Mouse (Mus musculus) megakaryocyte, adult 5-6 weeks (primary cell): ENCODE results near the gene Atxn2. TPM values are rescaled to one million over a fixed set of nuclear protein-coding genes. Genes with fewer than 3 reads are reported as not detected.
"Not testable (repeated sequence)": the region's sequence is repeated elsewhere in the genome, so short reads cannot be mapped to it uniquely, and the experiment has no call there.

Source experiments
- ATAC-seq: 2 replicates; pipeline ENCODE4 v1.8.0; 2016; ENCODE audit warnings: mild to moderate bottlenecking, inconsistent platforms; ENCODE audit not compliant: poor library complexity, severe bottlenecking
- total RNA-seq, 2 experiments: library from RNA; stranded (forward) in 1 of 2; stranded (reverse) in 1 of 2; fragments of 153-499, 151-499 nt in 1 of 2; fragments of 221-1000, 200-1000 nt in 1 of 2; gene quantifications; 2 replicates each; pipeline versions ENCODE4 v1.2.3 to v1.2.4; 2015 to 2017

Atxn2 gene
- total RNA-seq, 2 experiments from 2014 or later = 33.2 to 46.3 TPM

DNA sequence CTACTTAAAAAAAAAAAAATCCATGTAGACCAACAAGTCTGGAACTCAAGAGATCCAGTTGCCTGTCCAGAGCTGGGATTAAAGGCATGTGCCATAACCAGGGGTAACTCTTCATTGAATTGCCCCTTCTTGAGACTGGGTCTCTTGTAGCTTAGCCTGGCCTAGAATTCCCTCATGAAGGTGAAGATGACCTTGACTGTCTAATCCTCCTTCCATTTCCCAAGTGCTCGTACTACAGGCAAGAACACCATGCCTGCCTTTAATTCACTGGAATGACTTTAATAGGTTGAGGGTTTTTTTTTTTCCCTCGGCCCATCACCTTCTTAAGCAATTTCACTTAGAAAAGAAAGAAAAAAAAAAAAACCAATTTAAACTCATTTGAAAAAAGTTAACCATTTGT, 735 bp upstream of the Atxn2 start:
- ATAC-seq = no peak

DNA sequence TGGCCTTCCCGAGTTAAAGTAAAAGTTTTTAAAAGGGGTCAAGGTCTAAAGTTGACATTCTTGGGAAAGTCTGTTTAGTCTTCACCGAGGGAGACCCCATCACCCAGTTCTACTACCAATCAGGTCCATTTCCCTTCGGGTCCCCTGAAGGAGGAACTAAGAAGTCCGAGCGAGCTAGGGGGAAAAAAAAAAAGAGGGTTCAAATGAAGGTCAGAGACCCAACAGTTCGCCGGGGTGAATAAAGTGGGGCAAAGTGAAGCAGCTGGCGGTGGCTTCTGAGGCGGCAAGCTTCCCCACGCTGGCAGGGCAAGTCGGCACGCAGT, 325 bp upstream of the Atxn2 start:
- peak; percentile 37 for ATAC-seq

DNA sequence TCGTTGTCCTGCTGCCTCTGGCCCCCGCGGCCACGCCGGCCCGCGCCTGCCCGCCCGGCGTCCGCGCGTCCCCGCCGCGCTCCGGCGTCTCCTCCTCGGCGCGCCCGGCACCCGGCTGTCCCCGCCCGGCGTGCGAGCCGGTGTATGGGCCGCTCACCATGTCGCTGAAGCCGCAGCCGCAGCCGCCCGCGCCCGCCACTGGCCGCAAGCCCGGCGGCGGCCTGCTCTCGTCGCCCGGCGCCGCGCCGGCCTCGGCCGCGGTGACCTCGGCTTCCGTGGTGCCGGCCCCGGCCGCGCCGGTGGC, 743 bp downstream of the Atxn2 start:
- peak; percentile 6; the same call in 1 of the 2 replicates for ATAC-seq

DNA sequence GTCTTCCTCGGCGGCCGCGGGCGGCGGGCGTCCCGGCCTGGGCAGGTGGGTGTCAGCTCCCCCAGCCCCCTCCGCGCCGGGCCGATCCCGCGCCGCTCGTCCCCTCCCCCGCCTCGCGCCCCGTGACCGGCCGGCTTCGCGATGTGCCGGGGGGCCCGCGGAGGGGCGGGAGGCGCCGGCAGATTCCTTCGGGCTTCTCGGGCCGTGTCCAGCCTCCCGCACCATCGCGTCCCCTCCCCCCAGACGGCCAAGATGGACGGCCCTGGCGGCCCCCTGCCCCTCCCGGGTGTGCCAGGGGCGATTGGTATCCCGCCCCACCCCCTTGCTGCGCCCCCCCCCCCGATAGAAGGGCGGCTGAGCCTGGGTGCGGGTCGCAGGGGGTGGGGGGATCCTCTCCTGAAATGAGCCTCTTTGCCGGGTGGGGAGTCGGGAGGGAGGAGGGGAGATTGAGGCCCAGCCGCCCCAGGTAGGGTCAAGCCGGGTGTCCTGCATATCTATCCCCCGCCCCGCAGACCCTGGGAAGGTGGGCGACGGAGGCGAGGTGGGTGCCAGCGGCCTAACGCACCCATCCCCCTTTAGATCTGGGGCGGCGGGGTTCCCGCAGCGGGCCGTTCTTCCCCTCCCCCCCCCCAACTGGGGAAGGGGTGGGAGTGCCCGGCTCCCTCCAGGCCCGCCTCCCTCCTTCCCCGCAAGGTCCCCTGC, 1.2 kb downstream of the Atxn2 start:
- ATAC-seq = peak; percentile 44

DNA sequence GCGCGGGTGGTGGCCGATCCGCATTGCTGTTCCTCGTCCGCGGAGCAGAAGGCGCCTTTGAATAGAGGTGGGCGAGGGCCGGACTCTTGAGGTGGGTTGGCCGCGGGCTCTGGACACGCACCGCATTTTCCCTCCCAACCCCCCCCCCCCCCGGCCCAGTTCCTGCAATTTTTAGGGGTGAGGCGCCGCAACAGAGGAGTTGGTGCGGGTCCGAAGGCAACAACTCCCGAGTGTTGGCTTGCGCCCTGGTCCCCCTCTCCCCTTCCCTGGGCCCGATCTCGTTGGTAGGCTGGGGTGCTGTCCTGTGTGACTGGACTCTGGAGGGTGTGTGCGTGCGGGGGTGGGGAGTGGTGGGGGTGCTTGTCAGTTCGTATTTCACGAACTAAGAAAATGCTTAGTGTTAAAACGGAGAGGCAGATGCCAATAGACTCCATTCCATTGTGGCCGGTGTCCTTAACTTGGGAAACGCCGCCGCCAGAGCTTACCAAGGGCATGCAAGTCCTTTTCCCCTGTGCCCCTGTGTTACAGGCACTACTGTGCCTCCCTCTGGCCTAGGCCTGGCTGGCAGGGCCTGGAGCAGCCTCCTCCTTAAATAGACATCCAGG, 1.9 kb downstream of the Atxn2 start:
- ATAC-seq = no peak

DNA sequence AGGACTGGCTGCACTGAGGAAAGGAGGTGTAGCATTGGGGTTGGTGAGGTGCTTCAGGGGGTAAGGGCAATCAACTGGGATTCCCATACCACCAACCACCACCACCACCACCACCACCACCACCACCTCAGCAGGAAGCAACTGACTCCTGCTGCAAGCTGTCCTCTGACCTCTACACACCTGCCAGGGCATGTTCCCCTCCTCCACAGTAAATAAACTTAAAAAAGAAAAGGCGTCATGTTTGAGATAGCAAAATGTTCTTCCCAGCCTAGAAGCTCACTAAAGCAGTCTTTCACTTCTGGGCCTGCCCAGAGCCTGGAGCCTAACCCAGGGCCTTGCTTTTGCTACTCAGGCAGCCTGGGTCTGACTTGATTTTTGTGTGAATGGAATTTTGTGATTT, 3.2 kb downstream of the Atxn2 start:
- no peak for ATAC-seq

DNA sequence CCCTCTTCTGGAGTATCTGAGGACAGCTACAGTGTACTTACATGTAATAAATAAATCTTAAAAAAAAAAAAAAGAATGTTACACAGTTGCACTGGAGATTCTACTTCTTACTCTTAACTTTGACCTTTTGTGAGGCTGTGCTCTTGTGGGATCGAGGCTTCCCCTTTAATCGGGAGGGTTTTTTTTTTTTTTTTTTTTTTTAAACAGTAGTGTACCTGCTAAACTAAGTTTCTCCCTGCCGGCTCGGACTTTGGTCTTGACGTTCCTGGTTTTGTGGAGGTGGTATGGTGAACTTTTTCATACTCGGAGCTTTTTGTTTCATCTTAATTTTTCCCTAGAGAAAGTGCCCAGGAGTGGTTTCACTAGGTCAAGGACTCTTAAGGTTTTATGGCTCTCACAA, 3.8 kb downstream of the Atxn2 start:
- ATAC-seq = no peak

DNA sequence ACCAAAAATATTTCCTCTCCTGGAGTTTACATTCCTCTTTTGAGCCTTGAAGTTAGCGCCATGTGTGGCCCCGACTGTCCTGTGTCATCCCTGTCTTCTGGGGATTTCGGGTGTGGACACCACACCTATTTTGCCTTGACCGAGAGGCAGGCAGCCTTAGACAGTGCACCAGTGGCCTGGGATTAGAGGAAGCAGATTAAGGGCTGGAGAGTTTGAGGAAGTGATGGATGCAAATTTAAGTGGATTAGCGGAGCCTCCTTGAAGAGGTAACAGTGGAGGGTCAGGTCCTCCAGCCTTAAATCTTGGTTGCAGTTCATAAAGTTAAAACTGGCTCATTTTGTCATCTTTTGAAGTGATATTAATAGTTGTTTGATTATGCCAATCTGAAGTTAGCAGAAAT, 7.3 kb downstream of the Atxn2 start:
- no peak for ATAC-seq

DNA sequence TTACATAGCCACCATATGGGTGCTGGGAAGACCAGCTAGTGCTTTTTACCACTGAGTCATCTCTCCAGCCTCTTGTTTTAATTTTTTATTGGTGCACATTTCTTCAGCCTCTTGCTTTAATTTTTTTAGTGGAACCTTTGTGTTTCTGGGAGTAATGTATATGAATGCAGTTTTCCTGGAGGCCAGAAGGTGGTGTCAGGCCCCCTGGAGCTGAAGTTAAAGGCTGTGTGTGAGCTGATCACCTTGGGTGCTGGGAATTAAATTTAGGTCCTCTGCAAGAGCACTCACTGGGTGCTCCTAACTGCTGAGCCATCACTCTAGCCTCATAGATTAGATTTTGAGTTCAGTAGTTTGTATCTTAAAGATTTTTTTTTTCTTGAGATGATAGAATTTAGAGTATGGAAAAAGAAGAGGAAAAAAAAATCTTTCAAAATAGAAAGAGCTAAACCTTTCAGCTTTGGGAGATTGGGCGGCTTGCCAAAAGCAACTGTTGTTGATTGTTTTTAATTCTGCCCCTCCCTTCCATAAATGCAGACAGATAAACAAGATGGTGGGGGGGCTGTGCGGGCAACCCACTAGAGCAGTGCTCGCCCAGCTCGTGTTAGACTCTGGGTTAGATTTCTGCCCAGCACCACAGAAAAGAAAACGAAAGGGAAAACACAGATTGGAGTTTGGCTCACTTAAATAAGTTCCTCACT, 9.9 kb downstream of the Atxn2 start:
- ATAC-seq = no peak

DNA sequence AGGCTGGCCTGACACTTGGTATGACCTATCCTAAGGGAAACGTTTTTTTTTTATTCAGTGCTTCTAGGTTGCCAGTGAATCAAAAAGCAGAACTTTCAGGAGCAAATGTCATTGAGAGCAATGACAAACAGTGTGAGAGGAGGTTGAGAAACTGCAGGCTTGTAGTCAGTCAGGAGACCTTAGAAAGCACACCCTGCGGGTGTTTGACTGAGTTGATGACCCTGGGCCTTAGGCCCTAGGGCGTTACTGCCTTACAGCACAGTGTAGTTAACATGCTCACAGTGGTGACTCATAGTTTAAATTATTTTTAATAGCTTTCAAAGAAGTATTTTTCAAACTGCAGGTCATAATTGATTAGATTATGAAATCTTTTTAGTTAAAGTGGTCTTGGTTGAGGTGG, 10.7 kb downstream of the Atxn2 start:
- peak; percentile 75 for ATAC-seq

DNA sequence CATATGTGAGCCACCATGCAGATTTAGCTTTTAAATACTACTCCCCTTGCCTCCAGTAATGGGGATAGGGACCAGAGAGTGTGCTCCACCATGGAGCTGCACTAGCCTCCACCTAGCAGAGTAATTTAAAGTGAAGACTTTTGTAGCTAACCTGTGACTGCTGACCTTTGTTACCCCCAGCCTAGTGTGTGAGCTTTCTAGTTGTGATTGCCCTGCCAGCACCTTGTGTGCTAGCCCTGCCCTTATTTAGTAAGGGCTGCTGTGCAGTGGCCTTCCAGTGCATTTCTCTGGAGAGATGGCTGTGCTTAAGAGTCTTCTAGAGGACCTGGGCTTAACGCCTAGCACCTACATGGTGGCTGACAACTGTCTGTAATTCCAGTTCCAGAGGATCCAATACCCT, 13.5 kb downstream of the Atxn2 start:
- no peak for ATAC-seq

DNA sequence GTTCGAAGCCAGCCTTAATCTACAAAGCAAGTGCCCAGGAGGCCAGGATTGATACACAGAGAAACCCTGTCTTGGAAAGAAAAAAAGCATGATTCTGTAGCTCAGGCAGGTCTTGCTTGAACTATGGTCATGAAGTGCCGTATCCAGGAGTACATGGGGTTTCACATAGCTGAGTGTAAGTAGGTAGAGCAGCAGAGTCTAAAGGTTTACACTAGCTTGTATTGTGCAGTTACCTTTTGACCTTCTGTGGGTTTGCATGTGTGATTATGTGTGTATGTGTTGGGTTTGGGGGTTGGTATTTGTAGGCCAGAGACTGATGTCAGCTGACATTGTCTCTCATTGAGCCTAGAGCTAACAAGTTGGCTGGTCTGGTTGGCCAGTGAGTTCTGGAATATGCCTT, 18.9 kb downstream of the Atxn2 start:
- no peak for ATAC-seq

DNA sequence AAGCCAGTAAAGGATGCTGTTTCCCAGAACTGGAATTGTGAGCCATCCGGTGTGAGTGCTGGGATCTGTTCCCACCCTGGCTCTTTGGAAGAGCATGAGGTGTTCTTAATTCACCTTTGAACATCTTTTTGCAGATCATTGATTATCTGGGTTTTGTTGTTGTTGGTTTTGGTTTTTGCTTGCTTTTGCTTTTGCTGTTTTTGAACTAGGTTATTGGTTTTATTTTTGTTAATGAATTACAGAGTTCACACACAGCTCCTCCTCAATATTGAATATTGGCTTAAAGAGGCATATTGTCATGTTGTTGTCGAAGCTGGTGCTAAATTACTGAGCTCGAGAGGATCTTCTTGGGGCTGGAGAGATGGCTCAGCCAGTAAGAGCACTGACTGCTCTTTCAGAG, 25.5 kb downstream of the Atxn2 start:
- no peak for ATAC-seq

DNA sequence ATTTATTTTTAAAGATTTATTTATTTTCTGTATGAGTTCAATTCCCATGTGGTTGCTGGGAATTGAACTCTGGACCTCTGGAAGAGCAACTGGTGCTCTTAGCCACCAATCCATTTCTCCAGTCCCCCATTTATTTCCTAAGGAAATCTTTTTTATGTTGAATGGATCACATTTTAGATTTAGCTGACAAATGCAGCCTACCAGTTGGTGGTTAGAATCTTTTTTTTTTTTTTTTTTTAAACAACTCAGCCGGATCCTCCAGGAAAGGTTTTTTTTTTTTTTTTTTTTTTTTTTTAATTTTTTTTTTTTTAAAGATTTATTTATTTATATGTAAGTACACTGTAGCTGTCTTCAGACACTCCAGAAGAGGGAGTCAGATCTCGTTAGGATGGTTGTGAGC, 27.0 kb downstream of the Atxn2 start:
- not testable (repeated sequence) for ATAC-seq

DNA sequence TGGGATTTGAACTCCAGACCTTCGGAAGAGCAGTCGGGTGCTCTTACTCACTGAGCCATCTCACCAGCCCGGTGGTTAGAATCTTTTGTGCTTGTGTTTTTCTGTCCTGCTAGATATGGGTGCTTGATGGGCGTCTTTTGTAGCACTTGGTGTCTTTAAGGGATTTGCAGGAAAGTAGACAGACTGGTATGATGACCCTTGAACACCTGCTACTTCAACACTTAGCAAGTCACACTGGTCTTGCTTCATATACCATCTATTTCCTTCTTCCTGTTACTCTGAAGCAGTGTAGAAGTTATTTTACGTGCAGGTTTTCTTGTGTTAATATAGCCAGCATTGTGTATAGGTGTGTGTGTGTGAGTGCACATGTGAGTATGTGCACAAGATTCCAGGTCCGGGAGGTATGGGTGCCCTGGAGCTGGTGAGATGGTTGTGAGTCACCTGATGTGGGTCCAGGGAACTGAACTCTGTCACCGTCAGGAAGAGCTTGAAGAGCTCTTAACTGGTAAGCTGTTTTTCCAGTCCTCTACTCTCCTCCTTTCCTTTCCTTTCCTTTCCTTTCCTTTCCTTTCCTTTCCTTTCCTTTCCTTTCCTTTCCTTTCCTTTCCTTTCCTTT, 27.5 kb downstream of the Atxn2 start:
- no peak for ATAC-seq

DNA sequence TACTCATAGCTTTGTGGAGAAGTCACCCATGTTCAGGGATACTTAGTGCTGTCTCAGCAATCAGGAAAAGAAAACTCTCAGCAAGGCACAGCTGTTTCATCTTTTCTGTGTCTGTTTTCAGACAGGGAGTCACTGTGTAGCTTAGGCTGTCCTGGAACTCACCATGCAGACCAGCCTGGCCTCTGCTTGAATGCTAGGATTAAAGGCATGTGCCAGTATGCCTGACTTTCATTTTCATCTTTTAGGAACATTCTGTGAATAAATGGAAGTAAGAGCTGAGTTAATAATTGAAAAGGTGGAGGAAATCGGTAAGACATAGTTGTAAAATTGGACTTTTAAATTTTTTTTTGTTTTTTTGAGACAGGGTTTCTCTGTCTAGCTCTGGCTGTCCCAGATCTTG, 29.4 kb downstream of the Atxn2 start:
- ATAC-seq = no peak

DNA sequence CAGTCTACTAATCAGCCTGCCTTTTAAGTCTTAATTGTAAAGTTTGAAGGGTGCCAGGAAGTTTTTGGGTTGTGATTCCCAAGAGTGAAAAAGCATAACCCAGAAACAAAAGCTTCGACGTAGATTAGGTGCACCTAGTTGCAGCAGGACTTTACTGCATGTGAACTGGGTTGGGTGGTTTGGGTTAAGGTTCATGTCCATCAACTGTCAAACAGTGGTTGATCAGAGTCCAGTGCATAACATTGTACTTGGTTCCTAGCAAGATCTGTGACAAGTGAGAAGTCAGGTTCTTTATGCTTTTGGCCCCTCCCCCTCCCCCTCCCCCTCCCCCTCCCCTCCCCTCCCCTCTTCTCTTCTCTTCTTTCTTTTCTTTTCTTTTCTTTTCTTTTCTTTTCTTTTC, 31.8 kb downstream of the Atxn2 start:
- ATAC-seq = no peak

DNA sequence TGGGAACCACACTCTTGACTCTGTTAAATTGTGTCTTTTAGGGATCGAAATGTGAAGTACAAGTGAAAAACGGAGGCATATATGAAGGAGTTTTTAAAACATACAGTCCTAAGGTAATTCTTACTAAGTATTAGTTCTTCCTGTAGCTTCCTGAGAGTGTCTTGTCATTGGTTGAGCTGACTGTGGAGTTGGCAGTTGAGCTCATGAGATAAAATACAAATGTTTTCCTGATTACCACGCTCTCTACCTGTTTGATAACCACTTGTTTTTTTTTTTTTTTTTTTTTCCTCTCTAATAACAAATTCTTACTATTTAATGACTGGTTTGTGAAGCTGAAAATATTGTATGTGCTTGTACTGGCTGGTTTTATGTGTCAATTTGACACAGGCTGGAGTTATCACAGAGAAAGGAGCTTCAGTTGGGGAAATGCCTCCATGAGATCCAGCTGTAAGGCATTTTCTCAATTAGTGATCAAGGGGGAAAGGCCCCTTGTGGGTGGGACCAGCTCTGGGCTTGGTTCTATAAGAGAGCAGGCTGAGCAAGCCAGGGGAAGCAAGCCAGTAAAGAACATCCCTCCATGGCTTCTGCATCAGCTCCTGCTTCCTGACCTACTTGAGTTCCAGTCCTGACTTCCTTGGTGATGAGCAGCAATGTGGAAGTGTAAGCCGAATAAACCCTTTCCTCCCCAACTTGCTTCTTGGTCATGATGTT, 36.9 kb downstream of the Atxn2 start:
- ATAC-seq = not testable (repeated sequence)

DNA sequence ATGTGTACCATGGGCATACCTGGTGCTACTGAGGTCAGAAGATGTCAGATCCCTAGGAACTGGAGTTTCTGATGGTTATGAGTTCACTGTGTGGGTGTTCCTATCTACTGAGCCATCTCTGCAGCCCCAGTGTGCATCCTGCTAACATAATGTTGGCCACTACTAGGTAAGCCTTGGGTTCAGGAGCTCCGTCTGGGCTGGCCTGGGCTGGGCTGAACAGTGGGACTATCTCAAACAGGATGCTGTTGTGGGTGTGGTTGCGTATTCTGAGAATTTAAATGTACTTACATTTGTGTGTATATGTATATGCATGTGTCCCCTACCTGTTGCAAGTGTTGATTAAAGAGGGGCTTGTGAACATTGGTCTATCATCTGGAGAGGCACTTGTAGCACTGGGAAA, 38.5 kb downstream of the Atxn2 start:
- ATAC-seq = no peak

DNA sequence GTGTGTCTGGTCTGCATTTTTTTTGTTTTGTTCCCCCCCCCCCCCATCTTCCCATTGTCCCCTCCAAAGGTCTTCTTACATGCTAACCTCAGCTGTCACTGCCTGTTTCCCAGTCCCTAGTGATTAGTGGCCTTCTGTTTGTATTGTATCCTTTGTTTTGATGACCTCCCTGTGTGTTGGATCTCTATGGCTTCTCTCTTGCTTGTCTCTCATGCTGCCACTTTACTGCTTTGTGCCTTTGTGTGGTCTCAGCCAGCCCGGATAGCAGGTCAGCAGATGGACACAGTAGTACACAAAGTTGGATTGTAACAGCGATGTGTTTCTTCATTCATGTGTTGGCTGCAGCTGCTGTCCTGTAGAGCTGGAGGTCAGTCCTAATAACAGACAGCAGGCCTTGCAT, 46.8 kb downstream of the Atxn2 start:
- no peak for ATAC-seq

DNA sequence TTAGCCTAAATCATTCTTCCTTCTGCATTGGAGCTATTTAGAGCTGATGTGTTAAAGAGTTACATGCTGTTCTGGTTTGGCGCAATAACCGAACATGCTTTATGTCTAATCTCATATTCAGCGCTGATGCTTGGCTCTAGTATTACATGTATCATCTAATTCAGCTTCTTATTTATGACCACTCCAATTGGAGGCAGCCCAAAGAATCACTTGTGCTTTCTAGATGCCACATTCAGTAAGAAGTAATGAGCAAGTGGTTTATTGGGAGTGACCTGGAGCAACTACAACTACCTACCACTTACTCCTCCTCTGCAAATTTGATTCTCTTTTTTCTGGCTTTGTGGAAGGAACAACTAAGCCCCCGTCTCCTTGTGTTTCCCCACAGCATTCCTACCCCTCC, 47.2 kb downstream of the Atxn2 start:
- no peak for ATAC-seq

DNA sequence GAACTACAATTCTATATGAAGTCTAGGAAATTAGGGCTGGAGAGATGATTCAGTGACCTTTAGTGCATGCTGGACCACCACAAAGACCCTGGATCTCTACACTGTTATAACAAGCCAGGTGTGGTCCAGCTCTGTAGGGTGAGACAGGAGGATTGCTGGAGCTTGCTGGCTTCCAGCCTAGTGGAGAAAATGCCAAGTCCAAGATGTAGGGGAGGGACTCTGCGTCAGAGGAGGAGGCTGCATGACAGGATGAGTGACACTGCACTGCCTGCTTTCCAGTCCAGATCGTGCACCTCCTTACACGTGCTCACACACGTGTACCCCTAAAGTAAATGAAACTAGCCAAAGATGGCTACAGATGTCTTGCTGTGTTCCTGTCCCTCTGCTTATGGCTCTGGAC, 48.8 kb downstream of the Atxn2 start:
- ATAC-seq = no peak
